Mouse (Mus musculus) hindbrain, postnatal 0 days (tissue): ENCODE results near the gene Slc2a9. TPM values are rescaled to one million over a fixed set of nuclear protein-coding genes. Genes with fewer than 3 reads are reported as not detected.

Source experiments
- ATAC-seq: fragments of 200-750 bp; cut with Nextera tagmentation; 2 replicates; pipeline ENCODE4 v1.8.0; 2017; ENCODE audit warnings: mild to moderate bottlenecking, moderate TSS enrichment, moderate library complexity
- DNase-seq: peaks from one replicate; pipeline ENCODE4 v3.0.0-alpha.2; 2015; ENCODE audit warnings: low spot score
- H3K27ac ChIP-seq: fragments of 300-500 bp; sonication (generic); 2 replicates; pipeline ENCODE4 v1.5.1; 2014; ENCODE audit warnings: mild to moderate bottlenecking
- H3K27me3 ChIP-seq: fragments of 300-500 bp; sonication (generic); 2 replicates; pipeline ENCODE4 v1.6.1; 2014; ENCODE audit warnings: low read length, mixed read lengths; ENCODE audit not compliant: insufficient read depth
- H3K36me3 ChIP-seq: fragments of 300-500 bp; sonication (generic); 2 replicates; pipeline ENCODE4 v1.6.1; 2014; ENCODE audit warnings: low read length, mixed read lengths; ENCODE audit not compliant: insufficient read depth
- H3K4me1 ChIP-seq: fragments of 300-500 bp; sonication (generic); 2 replicates; pipeline ENCODE4 v1.6.1; 2014; ENCODE audit warnings: antibody characterized with exemption, low read length, mixed read lengths; ENCODE audit not compliant: insufficient read depth
- H3K4me2 ChIP-seq: fragments of 300-500 bp; sonication (generic); 2 replicates; pipeline ENCODE4 v1.6.1; 2014; ENCODE audit warnings: low read depth, mild to moderate bottlenecking, low read length, moderate library complexity, mixed read lengths
- H3K4me3 ChIP-seq: fragments of 300-500 bp; sonication (generic); 2 replicates; pipeline ENCODE4 v1.5.1; 2014; ENCODE audit warnings: low read length
- H3K9ac ChIP-seq: fragments of 300-500 bp; sonication (generic); replicated peaks from 2 replicates; pipeline ENCODE4 v1.6.1; 2014; ENCODE audit warnings: mild to moderate bottlenecking, low read length, moderate library complexity, mixed read lengths
- H3K9me3 ChIP-seq: fragments of 300-500 bp; sonication (generic); 2 replicates; pipeline ENCODE4 v1.6.1; 2016; ENCODE audit warnings: low read length, mixed read lengths
- CTCF ChIP-seq: IDR thresholded peaks from 2 replicates; pipeline ENCODE4 v1.5.1; 2016; ENCODE audit warnings: antibody characterized with exemption, control low read depth, low read depth
- WGBS: fragments of 180-500 bp; shearing (Covaris S2); extraction: QIAGEN DNeasy Blood & Tissue Kit; methylation state at CpG from one replicate; pipeline ENCODE4 v1.1.7; 2014; 5-methylcytosine and 5-hydroxymethylcytosine counted together
- polyA plus RNA-seq: library from polyadenylated mRNA; unstranded; fragments of >200 nt; fragmentation: Nextera tagmentation; extraction: Ambion mirVana; gene quantifications from 2 replicates; pipeline ENCODE4 v1.2.1, GENCODE M21; 2015
- total RNA-seq: library from RNA; depleted of rRNA; stranded (reverse); fragments of >200 nt; gene quantifications from 2 replicates; pipeline ENCODE4 v1.2.3, GENCODE M21; 2014

The Slc2a9 gene
- total and polyA plus RNA-seq, 2 experiments from 2014 or later = 1.0 to 1.7 TPM

GRCm38 (mm10) chr5:38543496-38544217, 40.7 kb upstream of the Slc2a9 start:
- WGBS = 73% methylated on average over 4 of the region's 4 CpGs
- Histone ChIP-seq H3K27ac (no peak overlapping the region; the same call in 1 of the 2 replicates), H3K9ac (no peak overlapping the region), H3K27me3 (no peaks in the 10 kb centered on the region), H3K4me3 (no peak overlapping the region), H3K4me2 (no peak overlapping the region), H3K4me1 (no peaks in the 10 kb centered on the region), H3K9me3 (no peaks in the 10 kb centered on the region), H3K36me3 (peaks cover 90% of the 10 kb centered on the region)
- TF ChIP-seq CTCF = no peak
- no peak for ATAC-seq
- DNase-seq = no peak

- ATAC-seq (no peak), DNase-seq (no peak)
- H3K9ac ChIP-seq = no peak overlapping the region
- no peaks in the 10 kb centered on the region for H3K9me3 ChIP-seq
- H3K36me3 ChIP-seq = peaks cover 89% of the 10 kb centered on the region
- no peak overlapping the region for H3K4me3 ChIP-seq
- WGBS = 96% methylated on average over 3 of the region's 3 CpGs
- H3K4me2 ChIP-seq = no peak overlapping the region
- H3K27me3 ChIP-seq = no peaks in the 10 kb centered on the region
- no peak overlapping the region for H3K27ac ChIP-seq
- TF ChIP-seq CTCF = no peak
- H3K4me1 ChIP-seq = no peaks in the 10 kb centered on the region; the same call in 1 of the 2 replicates
These were observed 38.8 kb upstream of the Slc2a9 start for GRCm38 (mm10) chr5:38541728-38542127.

- no peak for TF ChIP-seq CTCF
- H3K9me3 ChIP-seq = no peaks in the 10 kb centered on the region
- H3K9ac ChIP-seq = no peak overlapping the region
- H3K4me3 ChIP-seq = no peak overlapping the region
- H3K4me1 ChIP-seq = no peaks in the 10 kb centered on the region; the same call in 1 of the 2 replicates
- H3K4me2 ChIP-seq = no peak overlapping the region
- DNase-seq (no peak), ATAC-seq (no peak)
- H3K36me3 ChIP-seq = peaks cover 89% of the 10 kb centered on the region
- 95% methylated on average over 1 of the region's 1 CpGs for WGBS
- no peak overlapping the region for H3K27ac ChIP-seq
- H3K27me3 ChIP-seq = no peaks in the 10 kb centered on the region
These were observed 38.0 kb upstream of the Slc2a9 start for GRCm38 (mm10) chr5:38540898-38541297.

GRCm38 (mm10) chr5:38538508-38538907, 35.6 kb upstream of the Slc2a9 start:
- H3K27ac ChIP-seq = peak overlapping the region; percentile 58; the same call in 1 of the 2 replicates
- H3K4me1 ChIP-seq = no peaks in the 10 kb centered on the region; the same call in 1 of the 2 replicates
- H3K9ac ChIP-seq = no peak overlapping the region
- 34% methylated on average over 8 of the region's 8 CpGs for WGBS
- DNase-seq = peak; percentile 26
- no peak overlapping the region for H3K4me2 ChIP-seq
- peaks cover 88% of the 10 kb centered on the region for H3K36me3 ChIP-seq
- no peak for TF ChIP-seq CTCF
- no peaks in the 10 kb centered on the region for H3K9me3 ChIP-seq
- H3K4me3 ChIP-seq = no peak overlapping the region
- no peaks in the 10 kb centered on the region for H3K27me3 ChIP-seq
- peak; percentile 46; the same call in 1 of the 2 replicates for ATAC-seq

- DNase-seq (peak; percentile 65), ATAC-seq (no peak)
- no peak overlapping the region for H3K4me2 ChIP-seq
- no peak for TF ChIP-seq CTCF
- H3K9me3 ChIP-seq = no peaks in the 10 kb centered on the region
- 60% methylated on average over 4 of the region's 4 CpGs for WGBS
- no peaks in the 10 kb centered on the region for H3K27me3 ChIP-seq
- no peaks in the 10 kb centered on the region; the same call in 1 of the 2 replicates for H3K4me1 ChIP-seq
- H3K27ac ChIP-seq = peak overlapping the region; percentile 58; the same call in 1 of the 2 replicates
- H3K4me3 ChIP-seq = no peak overlapping the region
- H3K36me3 ChIP-seq = peaks cover 85% of the 10 kb centered on the region
- no peak overlapping the region for H3K9ac ChIP-seq
These were observed 34.9 kb upstream of the Slc2a9 start for GRCm38 (mm10) chr5:38537845-38538244.

- Histone ChIP-seq H3K36me3 (peaks cover 82% of the 10 kb centered on the region), H3K27ac (no peak overlapping the region), H3K27me3 (no peaks in the 10 kb centered on the region), H3K9ac (no peak overlapping the region), H3K4me2 (no peak overlapping the region), H3K4me1 (no peaks in the 10 kb centered on the region; the same call in 1 of the 2 replicates), H3K9me3 (no peaks in the 10 kb centered on the region), H3K4me3 (no peak overlapping the region)
- no peak for TF ChIP-seq CTCF
- no peak for ATAC-seq
- no peak for DNase-seq
- WGBS = 79% methylated on average over 3 of the region's 3 CpGs
These were observed 33.9 kb upstream of the Slc2a9 start for GRCm38 (mm10) chr5:38536822-38537221.

- Histone ChIP-seq H3K9me3 (no peaks in the 10 kb centered on the region), H3K36me3 (peaks cover 89% of the 10 kb centered on the region), H3K27ac (peak overlapping the region; percentile 61), H3K9ac (no peak overlapping the region), H3K27me3 (no peaks in the 10 kb centered on the region), H3K4me1 (no peaks in the 10 kb centered on the region; the same call in 1 of the 2 replicates), H3K4me2 (no peak overlapping the region), H3K4me3 (no peak overlapping the region)
- DNase-seq (peak; percentile 74), ATAC-seq (peak; percentile 90)
- 50% methylated on average over 4 of the region's 4 CpGs for WGBS
- TF ChIP-seq CTCF = no peak
These were observed 29.1 kb upstream of the Slc2a9 start for GRCm38 (mm10) chr5:38532084-38532483.
